Mouse (Mus musculus): ENCODE data around the gene Ifna2.

GRCm38 (mm10) chr4:88683812-88684211 lies at the start of gene Ifna2:
- TF ChIP-seq CTCF (conservative IDR thresholded peaks at IDR 0.05; ENCODE audit: low read length) (no peak), NANOG (IDR thresholded peaks at IDR 0.05; ENCODE audit: borderline replicate concordance, low read length) (no peak)
